Mouse (Mus musculus): ENCODE results near the gene Osbpl6. TPM values are rescaled to one million over a fixed set of nuclear protein-coding genes. Genes with fewer than 3 reads are reported as not detected.

Gene Osbpl6
- polyA plus RNA-seq, 1 experiment, result 23.5 TPM

GRCm38 (mm10) chr2:76490198-76490597 is 83.9 kb downstream of the Osbpl6 start:
- H3K27ac ChIP-seq (ENCODE audit: insufficient read depth, low read length), result no peak overlapping the region
- no peak overlapping the region for H3K4me3 ChIP-seq (ENCODE audit: insufficient read depth, low read length)
- peaks cover 4% of the 10 kb centered on the region; the same call in 1 of the 2 replicates for H3K4me1 ChIP-seq (ENCODE audit: control insufficient read depth, insufficient read depth, low read length)
- TF ChIP-seq POLR2A (IDR thresholded peaks at IDR 0.05; ENCODE audit: extremely low read depth, insufficient read depth, low read length), result no peak
- TF ChIP-seq CTCF (IDR thresholded peaks at IDR 0.05; ENCODE audit: extremely low read depth, insufficient read depth, low read length), result no peak

- TF ChIP-seq CTCF (IDR thresholded peaks at IDR 0.05; ENCODE audit: extremely low read depth, insufficient read depth, low read length) (no peak), POLR2A (IDR thresholded peaks at IDR 0.05; ENCODE audit: extremely low read depth, insufficient read depth, low read length) (no peak)
- Histone ChIP-seq H3K4me1 (ENCODE audit: control insufficient read depth, insufficient read depth, low read length) (peaks cover 4% of the 10 kb centered on the region; the same call in 1 of the 2 replicates), H3K4me3 (ENCODE audit: insufficient read depth, low read length) (no peak overlapping the region), H3K27ac (ENCODE audit: insufficient read depth, low read length) (no peak overlapping the region)
Observed at GRCm38 (mm10) chr2:76491371-76491770, 85.1 kb downstream of the Osbpl6 start.

GRCm38 (mm10) chr2:76492224-76492623 is 85.9 kb downstream of the Osbpl6 start:
- Histone ChIP-seq H3K4me1 (ENCODE audit: control insufficient read depth, insufficient read depth, low read length) (peaks cover 4% of the 10 kb centered on the region; the same call in 1 of the 2 replicates), H3K4me3 (ENCODE audit: insufficient read depth, low read length) (no peak overlapping the region), H3K27ac (ENCODE audit: insufficient read depth, low read length) (no peak overlapping the region)
- TF ChIP-seq CTCF (IDR thresholded peaks at IDR 0.05; ENCODE audit: extremely low read depth, insufficient read depth, low read length), result no peak
- no peak for TF ChIP-seq POLR2A (IDR thresholded peaks at IDR 0.05; ENCODE audit: extremely low read depth, insufficient read depth, low read length)

- Histone ChIP-seq H3K4me1 (ENCODE audit: control insufficient read depth, insufficient read depth, low read length) (peaks cover 4% of the 10 kb centered on the region; the same call in 1 of the 2 replicates), H3K27ac (ENCODE audit: insufficient read depth, low read length) (no peak overlapping the region), H3K4me3 (ENCODE audit: insufficient read depth, low read length) (no peak overlapping the region)
- no peak for TF ChIP-seq CTCF (IDR thresholded peaks at IDR 0.05; ENCODE audit: extremely low read depth, insufficient read depth, low read length)
- TF ChIP-seq POLR2A (IDR thresholded peaks at IDR 0.05; ENCODE audit: extremely low read depth, insufficient read depth, low read length), result no peak
Observed at GRCm38 (mm10) chr2:76496006-76496748, 89.9 kb downstream of the Osbpl6 start.

- Histone ChIP-seq H3K4me1 (ENCODE audit: control insufficient read depth, insufficient read depth, low read length) (peaks cover 4% of the 10 kb centered on the region; the same call in 1 of the 2 replicates), H3K27ac (ENCODE audit: insufficient read depth, low read length) (no peak overlapping the region), H3K4me3 (ENCODE audit: insufficient read depth, low read length) (no peak overlapping the region)
- no peak for TF ChIP-seq POLR2A (IDR thresholded peaks at IDR 0.05; ENCODE audit: extremely low read depth, insufficient read depth, low read length)
- TF ChIP-seq CTCF (IDR thresholded peaks at IDR 0.05; ENCODE audit: extremely low read depth, insufficient read depth, low read length), result no peak
Observed at GRCm38 (mm10) chr2:76496749-76497140, 90.4 kb downstream of the Osbpl6 start.

- no peak overlapping the region for H3K4me3 ChIP-seq (ENCODE audit: insufficient read depth, low read length)
Observed at GRCm38 (mm10) chr2:76498891-76499290, 92.6 kb downstream of the Osbpl6 start.

GRCm38 (mm10) chr2:76504122-76504839 is 98.0 kb downstream of the Osbpl6 start:
- no peaks in the 10 kb centered on the region for H3K4me1 ChIP-seq (ENCODE audit: control insufficient read depth, insufficient read depth, low read length)
- TF ChIP-seq CTCF (IDR thresholded peaks at IDR 0.05; ENCODE audit: extremely low read depth, insufficient read depth, low read length) (no peak), POLR2A (IDR thresholded peaks at IDR 0.05; ENCODE audit: extremely low read depth, insufficient read depth, low read length) (no peak)
- no peak overlapping the region for H3K4me3 ChIP-seq (ENCODE audit: insufficient read depth, low read length)
- H3K27ac ChIP-seq (ENCODE audit: insufficient read depth, low read length), result no peak overlapping the region

More at GRCm38 (mm10) chr2:76498891-76499290, 92.6 kb downstream of the Osbpl6 start:
- Histone ChIP-seq H3K4me1 (ENCODE audit: control insufficient read depth, insufficient read depth, low read length) (peaks cover 4% of the 10 kb centered on the region; the same call in 1 of the 2 replicates), H3K27ac (ENCODE audit: insufficient read depth, low read length) (no peak overlapping the region)
- no peak for TF ChIP-seq POLR2A (IDR thresholded peaks at IDR 0.05; ENCODE audit: extremely low read depth, insufficient read depth, low read length)
- TF ChIP-seq CTCF (IDR thresholded peaks at IDR 0.05; ENCODE audit: extremely low read depth, insufficient read depth, low read length), result no peak

- H3K27ac ChIP-seq (ENCODE audit: insufficient read depth, low read length), result no peak overlapping the region
- no peak overlapping the region for H3K4me3 ChIP-seq (ENCODE audit: insufficient read depth, low read length)
- TF ChIP-seq POLR2A (IDR thresholded peaks at IDR 0.05; ENCODE audit: extremely low read depth, insufficient read depth, low read length) (no peak), CTCF (IDR thresholded peaks at IDR 0.05; ENCODE audit: extremely low read depth, insufficient read depth, low read length) (no peak)
- H3K4me1 ChIP-seq (ENCODE audit: control insufficient read depth, insufficient read depth, low read length), result no peaks in the 10 kb centered on the region
Observed at GRCm38 (mm10) chr2:76504989-76505388, 98.7 kb downstream of the Osbpl6 start.

- peaks cover 2% of the 10 kb centered on the region; the same call in 1 of the 2 replicates for H3K4me1 ChIP-seq (ENCODE audit: control insufficient read depth, insufficient read depth, low read length)
- no peak overlapping the region for H3K27ac ChIP-seq (ENCODE audit: insufficient read depth, low read length)
- no peak overlapping the region for H3K4me3 ChIP-seq (ENCODE audit: insufficient read depth, low read length)
- TF ChIP-seq CTCF (IDR thresholded peaks at IDR 0.05; ENCODE audit: extremely low read depth, insufficient read depth, low read length) (no peak), POLR2A (IDR thresholded peaks at IDR 0.05; ENCODE audit: extremely low read depth, insufficient read depth, low read length) (no peak)
Observed at GRCm38 (mm10) chr2:76511281-76511721, 105.0 kb downstream of the Osbpl6 start.

All from cortical plate, adult 2 months (tissue).